Mouse (Mus musculus): ENCODE measurements around the gene Tiam2.

Tiam2 gene

GRCm38 (mm10) chr17:3326148-3326902 lies at the start of gene Tiam2:
TSS of gene Tiam2 (plus strand) at chr17:3326573.
- no peak for DNase-seq (ENCODE audit: low spot score in 2 of 2)

- DNase-seq (ENCODE audit: low spot score in 2 of 2), result no peak
Measured at GRCm38 (mm10) chr17:3280321-3280720, 46.1 kb upstream of the Tiam2 start.

- no peak for DNase-seq (ENCODE audit: low spot score in 2 of 2)
Measured at GRCm38 (mm10) chr17:3281939-3282338, 44.4 kb upstream of the Tiam2 start.

- DNase-seq (ENCODE audit: low spot score in 2 of 2), result no peak
Measured at GRCm38 (mm10) chr17:3285030-3285671, 41.2 kb upstream of the Tiam2 start.

- DNase-seq (ENCODE audit: low spot score in 2 of 2), result no peak
Measured at GRCm38 (mm10) chr17:3286123-3286825, 40.1 kb upstream of the Tiam2 start.

GRCm38 (mm10) chr17:3288341-3288740 lies 38.0 kb upstream of the Tiam2 start:
- DNase-seq (ENCODE audit: low spot score in 2 of 2), result peak; percentile 59 to 74

GRCm38 (mm10) chr17:3295097-3295496 lies 31.3 kb upstream of the Tiam2 start:
- DNase-seq (ENCODE audit: low spot score in 2 of 2), result no peak

- DNase-seq (ENCODE audit: low spot score in 2 of 2), result no peak
Measured at GRCm38 (mm10) chr17:3299487-3299886, 26.9 kb upstream of the Tiam2 start.

- no peak for DNase-seq (ENCODE audit: low spot score in 2 of 2)
Measured at GRCm38 (mm10) chr17:3305926-3306325, 20.4 kb upstream of the Tiam2 start.

GRCm38 (mm10) chr17:3313711-3314624 lies 12.4 kb upstream of the Tiam2 start:
- peak; percentile 52 to 57 for DNase-seq (ENCODE audit: low spot score in 2 of 2)

GRCm38 (mm10) chr17:3314625-3315020 lies 11.8 kb upstream of the Tiam2 start:
- no peak for DNase-seq (ENCODE audit: low spot score in 2 of 2)

GRCm38 (mm10) chr17:3315581-3315980 lies 10.8 kb upstream of the Tiam2 start:
- DNase-seq (ENCODE audit: low spot score in 2 of 2), result no peak

GRCm38 (mm10) chr17:3326903-3327279 lies 518 bp downstream of the Tiam2 start:
- DNase-seq (ENCODE audit: low spot score in 2 of 2), result no peak

GRCm38 (mm10) chr17:3327335-3327734 lies 962 bp downstream of the Tiam2 start:
- DNase-seq (ENCODE audit: low spot score in 2 of 2), result no peak

- no peak for DNase-seq (ENCODE audit: low spot score in 2 of 2)
Measured at GRCm38 (mm10) chr17:3328820-3329219, 2.4 kb downstream of the Tiam2 start.

- no peak for DNase-seq (ENCODE audit: low spot score in 2 of 2)
Measured at GRCm38 (mm10) chr17:3329429-3329828, 3.1 kb downstream of the Tiam2 start.

- DNase-seq (ENCODE audit: low spot score in 2 of 2), result no peak
Measured at GRCm38 (mm10) chr17:3331721-3332461, 5.5 kb downstream of the Tiam2 start.

- no peak for DNase-seq (ENCODE audit: low spot score in 2 of 2)
Measured at GRCm38 (mm10) chr17:3336161-3336739, 9.9 kb downstream of the Tiam2 start.

GRCm38 (mm10) chr17:3336887-3337524 lies 10.6 kb downstream of the Tiam2 start:
- DNase-seq (ENCODE audit: low spot score in 2 of 2), result no peak

- DNase-seq (ENCODE audit: low spot score in 2 of 2), result no peak
Measured at GRCm38 (mm10) chr17:3337525-3337888, 11.1 kb downstream of the Tiam2 start.
